Mouse (Mus musculus): ENCODE measurements around the gene Gm49320.

GRCm38 (mm10) chr8:4226323-4226722 lies 12.3 kb upstream of the Gm49320 start:
- no peak for TF ChIP-seq CTCF (IDR thresholded peaks at IDR 0.05; ENCODE audit: extremely low read depth, insufficient read depth, insufficient read length, insufficient replicate concordance)
- no peak for TF ChIP-seq POLR2A (IDR thresholded peaks at IDR 0.05; ENCODE audit: low read depth, low read length)

Measured in spleen, adult 2 months (tissue).